Mouse (Mus musculus) bone marrow macrophage, adult 2 months (primary cell): ENCODE data around the gene Rara.

Experiments
- CTCF ChIP-seq: IDR thresholded peaks from 2 replicates; pipeline ENCODE4 v1.5.1; 2012; ENCODE audit warnings: low read depth, mild to moderate bottlenecking, low read length, moderate library complexity
- POLR2A ChIP-seq: IDR thresholded peaks from 2 replicates; pipeline ENCODE4 v1.6.1; 2012; ENCODE audit warnings: mild to moderate bottlenecking, low read depth, low read length, borderline replicate concordance

GRCm38 (mm10) chr11:98974213-98974612 is 46.6 kb downstream of the Rara start:
- TF ChIP-seq CTCF: no peak
- no peak for TF ChIP-seq POLR2A
